Mouse (Mus musculus) lung, adult 2 months (tissue): Measurements from ENCODE around the gene Pitpnm1.

Source experiments
- CTCF ChIP-seq: fragments of 200-500 bp; IDR thresholded peaks from 2 replicates; pipeline ENCODE4 v1.5.1; 2011; ENCODE audit warnings: mild to moderate bottlenecking, low read length, control low read depth; ENCODE audit not compliant: insufficient read depth
- POLR2A ChIP-seq: fragments of 200-500 bp; IDR thresholded peaks from 2 replicates; pipeline ENCODE4 v1.6.1; 2011; ENCODE audit warnings: low read depth, mild to moderate bottlenecking, control low read depth, low read length, borderline replicate concordance; ENCODE audit errors: extremely low read depth

- TF ChIP-seq CTCF (no peak), POLR2A (no peak)
These were observed 53.4 kb downstream of the Pitpnm1 start, which contains the start of gene Ptprcap for GRCm38 (mm10) chr19:4153232-4153654.
